Mouse (Mus musculus): ENCODE results near the gene Txndc12. TPM values are rescaled to one million over a fixed set of nuclear protein-coding genes. Genes with fewer than 3 reads are reported as not detected.
A peak's percentile ranks its signal among the peaks of the same experiment; 100 is the strongest.

Gene Txndc12
- total and polyA plus RNA-seq, 3 experiments: 15.7 to 30.0 (median 29.2) TPM

GRCm38 (mm10) chr4:108835496-108835895 lies 1.1 kb downstream of the Txndc12 start:
- intact Hi-C loops (cut with DNase I): loop anchor here (1.0 kb wide), 1 partner anchor 12 kb away; the partner anchor contains the start of gene Kti12

GRCm38 (mm10) chr4:108838031-108838430 lies 3.6 kb downstream of the Txndc12 start:
- DNase-seq: peak in 1 of 2 experiments; percentile 46
- TF ChIP-seq EP300 (IDR thresholded peaks at IDR 0.05; ENCODE audit: insufficient read depth, low read depth, low read length) (no peak), CTCF (IDR thresholded peaks at IDR 0.05) (no peak), POLR2A (IDR thresholded peaks at IDR 0.05; ENCODE audit: insufficient read depth, low read depth, low read length) (no peak)
- WGBS: 37% methylated on average over 4 of the region's 4 CpGs
- peak overlapping the region; percentile 78 for H3K27ac ChIP-seq
- H3K27me3 ChIP-seq (ENCODE audit: control insufficient read depth, insufficient read depth, low read length): no peaks in the 10 kb centered on the region
- H3K9ac ChIP-seq (ENCODE audit: low read depth, low read length): no peak overlapping the region
- peaks cover 1% of the 10 kb centered on the region; the same call in 1 of the 2 replicates for H3K79me2 ChIP-seq (replicated peaks; ENCODE audit: control insufficient read depth, insufficient read depth, low read length)
- intact Hi-C loops (cut with DNase I): no loop called here
- no peak overlapping the region for H3K4me3 ChIP-seq
- peaks cover 10% of the 10 kb centered on the region for H3K36me3 ChIP-seq (ENCODE audit: control insufficient read depth, insufficient read depth, low read length)
- H3K4me1 ChIP-seq (ENCODE audit: control insufficient read depth, insufficient read depth, low read length): peaks cover 5% of the 10 kb centered on the region

More at GRCm38 (mm10) chr4:108835496-108835895, 1.1 kb downstream of the Txndc12 start:
- H3K36me3 ChIP-seq (ENCODE audit: control insufficient read depth, insufficient read depth, low read length): peaks cover 22% of the 10 kb centered on the region
- no peak overlapping the region for H3K9ac ChIP-seq (ENCODE audit: low read depth, low read length)
- H3K4me1 ChIP-seq (ENCODE audit: control insufficient read depth, insufficient read depth, low read length): peaks cover 6% of the 10 kb centered on the region
- 47% methylated on average over 3 of the region's 3 CpGs for WGBS
- no peaks in the 10 kb centered on the region for H3K27me3 ChIP-seq (ENCODE audit: control insufficient read depth, insufficient read depth, low read length)
- peak overlapping the region; percentile 86 for H3K4me3 ChIP-seq
- H3K27ac ChIP-seq: peak overlapping the region; percentile 96
- no peak for DNase-seq
- peaks cover 1% of the 10 kb centered on the region; the same call in 1 of the 2 replicates for H3K79me2 ChIP-seq (replicated peaks; ENCODE audit: control insufficient read depth, insufficient read depth, low read length)
- TF ChIP-seq CTCF (IDR thresholded peaks at IDR 0.05): no peak
- TF ChIP-seq EP300 (IDR thresholded peaks at IDR 0.05; ENCODE audit: insufficient read depth, low read depth, low read length): no peak
- no peak for TF ChIP-seq POLR2A (IDR thresholded peaks at IDR 0.05; ENCODE audit: insufficient read depth, low read depth, low read length)

- H3K9ac ChIP-seq (ENCODE audit: low read depth, low read length): no peak overlapping the region
- H3K27ac ChIP-seq: no peak overlapping the region
- peaks cover 11% of the 10 kb centered on the region for H3K36me3 ChIP-seq (ENCODE audit: control insufficient read depth, insufficient read depth, low read length)
- peaks cover 1% of the 10 kb centered on the region; the same call in 1 of the 2 replicates for H3K4me1 ChIP-seq (ENCODE audit: control insufficient read depth, insufficient read depth, low read length)
- H3K79me2 ChIP-seq (replicated peaks; ENCODE audit: control insufficient read depth, insufficient read depth, low read length): peaks cover 3% of the 10 kb centered on the region; the same call in 1 of the 2 replicates
- no peak for TF ChIP-seq CTCF (IDR thresholded peaks at IDR 0.05)
- 57% methylated on average over 7 of the region's 7 CpGs for WGBS
- intact Hi-C loops (cut with DNase I): no loop called here
- H3K27me3 ChIP-seq (ENCODE audit: control insufficient read depth, insufficient read depth, low read length): no peaks in the 10 kb centered on the region
- no peak overlapping the region for H3K4me3 ChIP-seq
- DNase-seq: no peak
Observed at GRCm38 (mm10) chr4:108841920-108842578, 7.6 kb downstream of the Txndc12 start.

GRCm38 (mm10) chr4:108843336-108843735 lies 8.9 kb downstream of the Txndc12 start:
- Histone ChIP-seq H3K27me3 (ENCODE audit: control insufficient read depth, insufficient read depth, low read length) (no peaks in the 10 kb centered on the region), H3K9ac (ENCODE audit: low read depth, low read length) (no peak overlapping the region), H3K4me3 (no peak overlapping the region), H3K27ac (no peak overlapping the region), H3K79me2 (replicated peaks; ENCODE audit: control insufficient read depth, insufficient read depth, low read length) (peaks cover 3% of the 10 kb centered on the region; the same call in 1 of the 2 replicates), H3K4me1 (ENCODE audit: control insufficient read depth, insufficient read depth, low read length) (0 out of 2 replicates have a peak, but pooled peaks cover 2% of the 10 kb centered on the region), H3K36me3 (ENCODE audit: control insufficient read depth, insufficient read depth, low read length) (peaks cover 6% of the 10 kb centered on the region)
- TF ChIP-seq POLR2A (IDR thresholded peaks at IDR 0.05; ENCODE audit: insufficient read depth, low read depth, low read length) (no peak), CTCF (IDR thresholded peaks at IDR 0.05) (no peak), EP300 (IDR thresholded peaks at IDR 0.05; ENCODE audit: insufficient read depth, low read depth, low read length) (no peak)
- no peak for DNase-seq
- intact Hi-C loops (cut with DNase I): no loop called here

GRCm38 (mm10) chr4:108845824-108846569 lies 11.6 kb downstream of the Txndc12 start:
- DNase-seq: no peak
- no peaks in the 10 kb centered on the region for H3K27me3 ChIP-seq (ENCODE audit: control insufficient read depth, insufficient read depth, low read length)
- intact Hi-C loops (cut with DNase I): loop anchor here (5.0 kb wide), 1 partner anchor 49 kb away; no protein-coding TSS in a partner anchor
- H3K9ac ChIP-seq (ENCODE audit: low read depth, low read length): no peak overlapping the region
- H3K79me2 ChIP-seq (replicated peaks; ENCODE audit: control insufficient read depth, insufficient read depth, low read length): 0 out of 2 replicates have a peak, but pooled peaks cover 1% of the 10 kb centered on the region
- H3K4me3 ChIP-seq: no peak overlapping the region
- WGBS: 69% methylated on average over 5 of the region's 5 CpGs
- TF ChIP-seq CTCF (IDR thresholded peaks at IDR 0.05): no peak
- no peak for TF ChIP-seq POLR2A (IDR thresholded peaks at IDR 0.05; ENCODE audit: insufficient read depth, low read depth, low read length)
- no peak for TF ChIP-seq EP300 (IDR thresholded peaks at IDR 0.05; ENCODE audit: insufficient read depth, low read depth, low read length)
- peaks cover 19% of the 10 kb centered on the region for H3K36me3 ChIP-seq (ENCODE audit: control insufficient read depth, insufficient read depth, low read length)
- peaks cover 5% of the 10 kb centered on the region for H3K4me1 ChIP-seq (ENCODE audit: control insufficient read depth, insufficient read depth, low read length)
- H3K27ac ChIP-seq: no peak overlapping the region

All from heart, adult 2 months (tissue).